ENCODE assay signal across 9 mouse cellular contexts in genomic region chr11:93097001-93097400, GRCm38 (mm10). TPM values are rescaled to one million over a fixed set of nuclear protein-coding genes. Genes with fewer than 3 reads are reported as not detected.
DNase-seq lines count a peak whose midpoint lies in the region; ATAC-seq lines count a peak whose summit lies in the region.
"Had no signal": no experiment of that assay in that cellular context is flagged by ENCODE, and none has a peak within 500 bp of the region (broad histone marks: within the 10 kb centered on the region; RNA-seq: fewer than 3 reads in every experiment).

No protein-coding gene starts in this region.

- H3K4me2 ChIP-seq in embryonic facial prominence, embryonic 12.5 days (replicated peaks), result peak overlapping the region; percentile 76; the same call in 1 of the 2 replicates
- H3K4me2 ChIP-seq in neural tube, embryonic 14.5 days (ENCODE audit: low read depth, low read length), result peak overlapping the region; percentile 83
- H3K4me2 ChIP-seq: liver, embryonic 15.5 days had no signal

- no peak overlapping the region for H3K27ac ChIP-seq in embryonic facial prominence, embryonic 12.5 days
- H3K27ac ChIP-seq in neural tube, embryonic 14.5 days (ENCODE audit: low read depth, low read length), result no peak overlapping the region; the same call in 1 of the 2 replicates
- H3K27ac ChIP-seq: liver, embryonic 15.5 days had no signal

- H3K9ac ChIP-seq in embryonic facial prominence, embryonic 12.5 days, result no peak overlapping the region
- H3K9ac ChIP-seq in neural tube, embryonic 14.5 days (replicated peaks; ENCODE audit: low read depth, low read length), result peak overlapping the region; percentile 69; the same call in 1 of the 2 replicates
- H3K9ac ChIP-seq: liver, embryonic 15.5 days had no signal

- no peak for ATAC-seq in embryonic facial prominence, embryonic 12.5 days (ENCODE audit: insufficient number of reproducible peaks, insufficient read depth, low FRiP score, low TSS enrichment)
- ATAC-seq in neural tube, embryonic 14.5 days (ENCODE audit: low read depth), result no peak

- WGBS in embryonic facial prominence, embryonic 12.5 days, result under 1% methylated on average over 6 of the region's 6 CpGs
- under 1% methylated on average over 6 of the region's 6 CpGs for WGBS in neural tube, embryonic 14.5 days

- H3K4me1 ChIP-seq in embryonic facial prominence, embryonic 12.5 days, result peaks cover 21% of the 10 kb centered on the region
- peaks cover 3% of the 10 kb centered on the region; the same call in 1 of the 2 replicates for H3K4me1 ChIP-seq in neural tube, embryonic 14.5 days (ENCODE audit: control insufficient read depth, insufficient read depth, low read length)
- H3K4me1 ChIP-seq: liver, embryonic 15.5 days had no signal

- no peaks in the 10 kb centered on the region for H3K36me3 ChIP-seq in embryonic facial prominence, embryonic 12.5 days
- H3K36me3 ChIP-seq in neural tube, embryonic 14.5 days (ENCODE audit: control insufficient read depth, insufficient read depth, low read length), result no peaks in the 10 kb centered on the region
- H3K36me3 ChIP-seq: liver, embryonic 15.5 days had no signal

- H3K27me3 ChIP-seq in embryonic facial prominence, embryonic 12.5 days, result peaks cover 50% of the 10 kb centered on the region
- H3K27me3 ChIP-seq in neural tube, embryonic 14.5 days (ENCODE audit: control insufficient read depth, insufficient read depth, low read length), result peaks cover 12% of the 10 kb centered on the region; the same call in 1 of the 2 replicates

- peak; percentile 22 to 59 for DNase-seq in heart, postnatal 14 days
- no peak for DNase-seq in heart, adult 11 months
- peak; percentile 71 for DNase-seq in ZHBTc4 (ENCODE audit: low read depth, low spot score)
- peak; percentile 84 to 85 for DNase-seq in kidney, postnatal 4 days
- no peak for DNase-seq in right cerebral cortex, postnatal 4 days
- DNase-seq in left cerebral cortex, postnatal 4 days, result no peak

- no peaks in the 10 kb centered on the region for H3K9me3 ChIP-seq in embryonic facial prominence, embryonic 12.5 days
- H3K9me3 ChIP-seq in neural tube, embryonic 14.5 days (ENCODE audit: control insufficient read depth, low read length), result no peaks in the 10 kb centered on the region
- H3K9me3 ChIP-seq: liver, embryonic 15.5 days had no signal

- H3K4me3 ChIP-seq in embryonic facial prominence, embryonic 12.5 days, result no peak overlapping the region
- peak overlapping the region; percentile 61 for H3K4me3 ChIP-seq in neural tube, embryonic 14.5 days (ENCODE audit: low read depth, low read length)
- H3K4me3 ChIP-seq: liver, embryonic 15.5 days had no signal

- intact Hi-C loops in heart, postnatal 14 days (cut with DNase I), result no loop called here
- intact Hi-C loops in left cerebral cortex, postnatal 4 days (cut with DNase I), result loop anchor here (5.0 kb wide), 1 partner anchor 1810 kb away; no protein-coding TSS in a partner anchor

RNA-seq across cellular contexts. Expression of gene Car10, which starts 0.8 kb away (rescaled TPM):
- total RNA-seq in heart, postnatal 14 days (2021), result not detected
- polyA plus RNA-seq in embryonic facial prominence, embryonic 12.5 days (2016; fragmentation: Nextera tagmentation; extraction: Ambion mirVana), result 1.2 and 1.3 TPM in 2 replicates
- polyA plus RNA-seq in neural tube, embryonic 14.5 days (2014; fragmentation: Nextera tagmentation; extraction: Ambion mirVana), result 67.4 and 78.8 TPM in 2 replicates
- total RNA-seq in left cerebral cortex, postnatal 4 days (2021), result 10 to 100 TPM; 13.7 to 24.0 TPM
- polyA plus RNA-seq: liver, embryonic 15.5 days had no signal

Comparison
In these comparisons a context has a peak if more than half of its experiments do, and no peak if none do; other contexts are left out.
1. DNase-seq: peak in heart, postnatal 14 days (2 of 2), ZHBTc4 (single experiment) and kidney, postnatal 4 days (2 of 2); none in heart, adult 11 months (single experiment), right cerebral cortex, postnatal 4 days (single experiment) and left cerebral cortex, postnatal 4 days (single experiment).
2. RNA of gene Car10, which starts 0.8 kb away (total RNA-seq): 13.7 to 24.0 TPM in left cerebral cortex, postnatal 4 days; not detected in heart, postnatal 14 days; every median in the first group is over 10 times any median in the second.